Mouse (Mus musculus): ENCODE measurements around the gene Cyp2a4. TPM values are rescaled to one million over a fixed set of nuclear protein-coding genes. Genes with fewer than 3 reads are reported as not detected.
"Not testable (repeated sequence)": the region's sequence is repeated elsewhere in the genome, so short reads cannot be mapped to it uniquely, and the experiment has no call there.

Cyp2a4 gene
- total RNA-seq (2015; ENCODE audit: low replicate concordance) (not detected in 2 replicates), total RNA-seq (2017; ENCODE audit: low replicate concordance) (not detected in 2 replicates)

DNA sequence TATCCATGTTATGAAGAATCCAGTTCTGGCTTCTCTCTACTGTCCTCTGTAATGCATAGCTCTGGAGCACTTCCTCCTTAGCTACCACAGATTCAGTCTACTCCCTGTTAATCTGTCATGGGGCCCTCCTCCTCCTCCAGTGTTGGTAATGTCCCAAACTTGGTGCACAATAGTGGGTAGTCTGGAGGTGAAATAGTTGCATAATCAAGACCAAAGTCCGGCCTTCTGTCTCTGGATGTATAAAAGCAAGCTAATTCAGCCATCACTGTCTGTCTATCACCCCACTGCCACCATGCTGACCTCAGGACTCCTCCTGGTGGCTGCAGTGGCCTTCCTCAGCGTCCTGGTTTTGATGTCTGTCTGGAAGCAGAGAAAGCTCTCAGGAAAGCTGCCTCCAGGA lies at the start of gene Cyp2a4:
Cyp2a4 (plus strand) TSS at position 244 of the 400 bp plus-strand sequence.
- not testable (repeated sequence) for ATAC-seq (replicated peaks; ENCODE audit: low FRiP score, poor library complexity, severe bottlenecking)

DNA sequence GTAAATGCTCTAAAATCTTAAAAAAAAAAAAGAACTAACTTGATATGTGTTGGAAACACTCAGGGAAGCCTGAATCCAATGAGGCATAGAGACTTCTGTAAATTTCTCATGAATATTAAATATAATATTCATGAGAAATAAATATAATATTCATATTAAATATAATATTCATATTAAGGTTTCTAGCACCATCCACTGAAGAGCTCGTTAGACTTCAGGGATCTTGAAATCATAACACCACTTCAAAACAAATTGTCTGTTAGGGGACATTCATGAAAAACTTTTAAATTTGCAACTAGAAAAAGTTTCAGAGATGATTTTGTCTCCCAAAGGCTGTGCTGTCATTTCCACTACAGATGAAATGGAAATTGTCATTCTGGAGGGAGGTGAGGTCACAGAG lies 46.9 kb upstream of the Cyp2a4 start, which contains the start of gene Vmn1r184:
Vmn1r184 (plus strand) TSS at position 301 of the 400 bp plus-strand sequence.
- ATAC-seq (replicated peaks; ENCODE audit: low FRiP score, poor library complexity, severe bottlenecking) = not testable (repeated sequence)

DNA sequence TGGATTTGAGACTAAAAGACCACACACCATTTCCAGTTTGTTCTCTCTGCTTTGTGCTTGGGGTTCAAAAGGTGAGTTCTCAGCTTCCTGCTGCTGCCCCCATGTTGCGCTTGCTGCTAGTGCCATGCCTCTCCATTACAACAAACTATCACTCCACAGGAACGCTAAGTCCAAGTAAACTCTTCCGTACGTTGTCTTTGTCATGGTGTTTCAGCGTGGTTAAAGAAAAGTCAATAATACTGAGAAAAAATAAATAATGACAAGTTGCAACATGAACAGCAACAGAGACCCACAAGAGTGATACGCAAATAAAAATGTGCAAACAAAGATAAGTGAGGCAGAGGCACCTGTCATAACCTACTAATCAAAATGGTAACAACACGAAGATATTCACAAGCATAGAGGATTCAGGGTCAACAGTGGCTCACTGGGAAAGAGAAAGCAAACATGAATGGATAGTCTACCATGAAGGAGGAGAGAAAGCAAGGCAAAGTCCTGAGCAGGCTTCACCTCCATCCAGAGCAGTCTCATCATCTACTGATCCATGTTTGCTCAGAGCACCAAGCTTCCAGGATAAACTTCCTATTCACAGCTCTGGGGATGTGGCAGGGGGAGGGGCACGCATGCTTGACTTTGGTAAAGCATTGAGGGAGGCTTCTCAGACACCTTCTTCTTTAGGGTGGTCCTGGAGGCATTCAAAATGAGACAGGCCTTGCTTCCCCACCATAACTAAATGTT lies 3.4 kb upstream of the Cyp2a4 start:
- not testable (repeated sequence) for ATAC-seq (replicated peaks; ENCODE audit: low FRiP score, poor library complexity, severe bottlenecking)

DNA sequence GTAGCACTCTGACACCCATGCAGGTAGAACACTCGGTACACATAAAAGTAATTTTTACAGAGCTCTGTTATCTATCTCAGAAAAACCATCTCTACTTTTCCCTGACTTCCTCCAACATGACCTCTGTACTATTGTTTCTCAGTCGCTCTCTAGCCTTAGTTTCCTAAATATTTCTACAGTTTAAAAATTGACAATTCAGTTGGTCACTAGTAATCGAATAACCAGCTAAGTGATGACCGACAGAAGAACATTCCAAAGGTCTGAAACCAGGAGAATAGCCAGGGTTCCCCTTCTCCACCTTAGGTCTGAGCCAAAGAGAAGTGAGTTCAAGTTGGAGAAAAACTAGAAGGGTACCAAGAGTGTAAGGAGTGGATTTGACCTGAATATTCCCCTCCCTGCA lies 4.8 kb downstream of the Cyp2a4 start:
- ATAC-seq (replicated peaks; ENCODE audit: low FRiP score, poor library complexity, severe bottlenecking) = not testable (repeated sequence)

DNA sequence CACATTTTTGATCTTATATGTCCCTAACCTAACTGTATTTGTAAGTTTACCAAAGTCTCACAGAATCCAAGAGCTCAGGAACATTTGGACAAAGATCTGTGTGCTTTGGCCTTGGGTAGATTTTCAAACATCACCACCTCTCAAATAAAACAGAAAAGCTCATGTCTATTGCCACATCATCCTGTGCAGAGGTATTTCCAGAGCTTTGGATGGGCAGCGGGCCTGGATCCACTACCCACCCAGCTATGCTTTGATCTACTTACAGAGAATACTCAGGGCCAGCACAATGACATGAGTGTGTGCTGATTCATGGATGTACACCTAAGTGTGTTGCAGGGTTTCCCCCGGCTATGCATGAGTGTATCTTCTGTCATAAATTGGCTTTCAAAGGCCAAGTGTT lies 8.2 kb downstream of the Cyp2a4 start:
- ATAC-seq (replicated peaks; ENCODE audit: low FRiP score, poor library complexity, severe bottlenecking) = not testable (repeated sequence)

DNA sequence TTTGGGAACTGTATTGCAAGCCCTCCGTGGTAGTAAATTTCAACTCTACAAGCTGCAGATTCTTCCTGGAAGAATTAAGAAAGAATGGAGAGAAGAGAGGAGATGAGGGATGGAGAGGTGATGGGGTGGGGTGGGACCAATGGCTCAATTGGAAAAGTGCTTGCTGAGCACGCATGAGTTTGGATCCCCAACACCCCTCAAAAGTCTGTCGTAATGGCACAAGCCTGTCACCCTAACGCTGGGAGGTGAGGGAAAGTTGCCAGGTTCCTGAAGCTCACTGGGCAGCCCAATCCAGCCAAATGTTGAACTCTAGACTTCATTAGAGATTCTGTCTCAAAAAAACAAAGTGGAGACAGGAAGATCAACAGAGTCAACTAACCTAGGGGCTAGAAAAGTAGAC lies 8.8 kb downstream of the Cyp2a4 start:
- not testable (repeated sequence) for ATAC-seq (replicated peaks; ENCODE audit: low FRiP score, poor library complexity, severe bottlenecking)

DNA sequence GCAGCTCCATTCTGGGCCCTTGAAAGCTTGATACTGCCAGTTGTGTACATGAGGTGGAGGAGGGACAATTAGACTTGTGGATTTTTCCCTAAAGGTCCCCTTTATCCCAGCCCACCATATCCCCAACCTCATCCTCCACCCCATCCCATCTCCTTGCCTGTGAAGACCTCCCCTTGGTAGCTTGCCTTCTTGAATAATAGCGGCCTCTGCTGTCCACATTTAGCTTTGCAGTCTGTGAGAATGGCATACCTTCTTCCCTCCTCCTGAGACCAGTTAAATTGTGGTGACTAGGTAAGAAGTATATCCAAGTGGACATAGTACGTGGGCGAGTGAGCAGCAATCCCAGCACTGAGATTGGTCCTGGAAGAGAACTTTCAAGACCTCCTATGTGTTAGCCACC lies 13.4 kb downstream of the Cyp2a4 start:
- ATAC-seq (replicated peaks; ENCODE audit: low FRiP score, poor library complexity, severe bottlenecking) = not testable (repeated sequence)

DNA sequence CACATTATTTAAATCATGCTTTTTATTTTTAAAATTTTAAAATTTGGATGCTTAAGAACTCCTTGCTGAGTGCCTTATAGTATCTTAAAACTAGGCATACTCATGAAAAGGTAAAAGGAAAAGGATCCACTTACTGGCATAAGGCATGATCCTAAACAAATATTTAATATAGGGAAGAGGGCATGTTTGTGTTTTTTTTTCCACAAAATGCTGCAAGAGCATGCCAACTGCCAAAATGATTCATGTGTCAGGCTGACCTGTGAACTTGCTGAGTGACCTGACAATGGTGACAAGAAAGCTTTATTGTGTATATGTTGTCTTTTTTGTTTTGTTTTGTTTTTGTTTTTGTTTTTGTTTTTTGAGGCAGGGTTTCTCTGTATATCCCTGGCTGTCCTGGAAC lies 43.2 kb downstream of the Cyp2a4 start:
- ATAC-seq (replicated peaks; ENCODE audit: low FRiP score, poor library complexity, severe bottlenecking) = not testable (repeated sequence)

DNA sequence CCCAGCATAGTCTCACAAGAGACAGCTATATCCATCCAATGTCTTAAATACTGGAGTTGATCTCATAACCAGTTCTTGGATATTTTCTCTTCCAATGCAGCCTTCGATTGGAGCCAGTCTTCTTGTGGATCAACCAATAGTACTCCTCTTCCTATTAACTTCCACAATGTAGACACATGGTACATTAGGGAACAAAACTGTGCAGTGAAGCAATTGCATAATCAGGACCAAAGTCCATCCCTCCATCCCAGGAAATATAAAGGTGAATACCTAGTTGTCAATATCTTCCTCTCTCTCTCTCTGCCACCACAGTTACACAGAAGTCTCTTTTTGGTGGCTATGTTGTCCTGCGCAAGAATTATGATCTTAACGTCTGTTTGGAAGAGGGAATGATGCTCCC lies 45.3 kb downstream of the Cyp2a4 start:
- ATAC-seq (replicated peaks; ENCODE audit: low FRiP score, poor library complexity, severe bottlenecking) = not testable (repeated sequence)

DNA sequence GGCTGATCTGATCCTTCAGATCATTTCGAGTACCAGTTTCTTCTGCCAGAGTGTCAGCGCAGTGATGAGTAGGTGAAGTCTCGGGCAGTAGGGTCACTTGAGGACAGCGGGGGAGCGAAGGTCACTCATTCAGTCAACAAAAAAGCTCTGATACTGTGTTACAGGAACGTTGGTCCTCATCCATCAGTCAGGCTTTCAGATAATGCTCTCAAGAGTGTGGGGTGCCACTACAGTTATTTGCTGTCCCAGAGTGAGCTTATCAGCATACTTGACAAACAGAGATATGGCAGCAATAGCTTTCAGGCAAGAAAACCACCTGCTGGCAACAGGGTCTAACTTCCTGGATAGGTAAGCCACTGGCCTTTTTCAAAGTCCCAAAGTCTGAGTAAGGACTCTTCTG lies 49.8 kb downstream of the Cyp2a4 start:
- not testable (repeated sequence) for ATAC-seq (replicated peaks; ENCODE audit: low FRiP score, poor library complexity, severe bottlenecking)

Other genes with a start within 250 kb of the Cyp2a4 start
- not detected in 2 replicates for gene Cyp2b13, start 245.7 kb upstream of the Cyp2a4 start, total RNA-seq (2015; ENCODE audit: low replicate concordance)
- gene Cyp2b13, start 245.7 kb upstream of the Cyp2a4 start, total RNA-seq (2017; ENCODE audit: low replicate concordance) = not detected in 2 replicates
- gene Cyp2b9, start 133.8 kb upstream of the Cyp2a4 start, total RNA-seq (2015; ENCODE audit: low replicate concordance) = not detected in 2 replicates
- gene Cyp2b9, start 133.8 kb upstream of the Cyp2a4 start, total RNA-seq (2017; ENCODE audit: low replicate concordance) = not detected in 2 replicates
- gene Vmn1r184, start 46.8 kb upstream of the Cyp2a4 start, total RNA-seq (2015; ENCODE audit: low replicate concordance) = not detected in 2 replicates
- not detected in 2 replicates for gene Vmn1r184, start 46.8 kb upstream of the Cyp2a4 start, total RNA-seq (2017; ENCODE audit: low replicate concordance)
- not detected in 2 replicates for gene Nlrp9c, start 96.5 kb downstream of the Cyp2a4 start, total RNA-seq (2015; ENCODE audit: low replicate concordance)
- gene Nlrp9c, start 96.5 kb downstream of the Cyp2a4 start, total RNA-seq (2017; ENCODE audit: low replicate concordance) = not detected in 2 replicates
- not detected in 2 replicates for gene Nlrp4a, start 127.9 kb downstream of the Cyp2a4 start, total RNA-seq (2015; ENCODE audit: low replicate concordance)
- gene Nlrp4a, start 127.9 kb downstream of the Cyp2a4 start, total RNA-seq (2017; ENCODE audit: low replicate concordance) = not detected in 2 replicates
- not detected in 2 replicates for gene Nlrp9a, start 227.9 kb downstream of the Cyp2a4 start, total RNA-seq (2015; ENCODE audit: low replicate concordance)
- gene Nlrp9a, start 227.9 kb downstream of the Cyp2a4 start, total RNA-seq (2017; ENCODE audit: low replicate concordance) = not detected in 2 replicates